Mouse (Mus musculus) hindbrain, embryonic 15.5 days (tissue): ENCODE results near the gene Spata9. TPM values are rescaled to one million over a fixed set of nuclear protein-coding genes. Genes with fewer than 3 reads are reported as not detected.

ENCODE experiments used
- ATAC-seq: fragments of 200-750 bp; cut with Nextera tagmentation; 2 replicates; pipeline ENCODE4 v1.8.0; 2017; ENCODE audit warnings: low read depth, moderate number of reproducible peaks, moderate TSS enrichment; ENCODE audit not compliant: low FRiP score
- H3K27ac ChIP-seq: fragments of 300-500 bp; sonication (generic); replicated peaks from 2 replicates; pipeline ENCODE4 v1.5.1; 2015; ENCODE audit warnings: mild to moderate bottlenecking, inconsistent platforms
- H3K27me3 ChIP-seq: fragments of 300-500 bp; sonication (generic); 2 replicates; pipeline ENCODE4 v1.6.1; 2015; ENCODE audit warnings: control low read depth, inconsistent platforms
- H3K36me3 ChIP-seq: fragments of 300-500 bp; sonication (generic); 2 replicates; pipeline ENCODE4 v1.6.1; 2015; ENCODE audit warnings: control low read depth, inconsistent platforms
- H3K4me1 ChIP-seq: fragments of 300-500 bp; sonication (generic); replicated peaks from 2 replicates; pipeline ENCODE4 v1.6.1; 2015; ENCODE audit warnings: control low read depth, inconsistent platforms
- H3K4me2 ChIP-seq: fragments of 300-500 bp; sonication (generic); 2 replicates; pipeline ENCODE4 v1.6.1; 2015; ENCODE audit warnings: moderate library complexity, mild to moderate bottlenecking, inconsistent platforms
- H3K4me3 ChIP-seq: fragments of 300-500 bp; sonication (generic); 2 replicates; pipeline ENCODE4 v1.5.1; 2015; ENCODE audit warnings: mild to moderate bottlenecking, inconsistent platforms
- H3K9ac ChIP-seq: fragments of 300-500 bp; sonication (generic); 2 replicates; pipeline ENCODE4 v1.6.1; 2015; ENCODE audit warnings: inconsistent platforms
- H3K9me3 ChIP-seq: fragments of 300-500 bp; sonication (generic); 2 replicates; pipeline ENCODE4 v1.6.1; 2016; ENCODE audit warnings: control low read depth, inconsistent platforms
- WGBS: fragments of 180-500 bp; shearing (Covaris S2); methylation state at CpG from one replicate; pipeline ENCODE4 v1.1.7; 2015; 5-methylcytosine and 5-hydroxymethylcytosine counted together
- polyA plus RNA-seq: library from polyadenylated mRNA; unstranded; fragments of >200 nt; fragmentation: Nextera tagmentation; extraction: Ambion mirVana; gene quantifications from 2 replicates; pipeline ENCODE4 v1.2.1, GENCODE M21; 2015

Spata9 gene
- polyA plus RNA-seq, 1 experiment from 2014 or later, result 2.6 TPM

DNA sequence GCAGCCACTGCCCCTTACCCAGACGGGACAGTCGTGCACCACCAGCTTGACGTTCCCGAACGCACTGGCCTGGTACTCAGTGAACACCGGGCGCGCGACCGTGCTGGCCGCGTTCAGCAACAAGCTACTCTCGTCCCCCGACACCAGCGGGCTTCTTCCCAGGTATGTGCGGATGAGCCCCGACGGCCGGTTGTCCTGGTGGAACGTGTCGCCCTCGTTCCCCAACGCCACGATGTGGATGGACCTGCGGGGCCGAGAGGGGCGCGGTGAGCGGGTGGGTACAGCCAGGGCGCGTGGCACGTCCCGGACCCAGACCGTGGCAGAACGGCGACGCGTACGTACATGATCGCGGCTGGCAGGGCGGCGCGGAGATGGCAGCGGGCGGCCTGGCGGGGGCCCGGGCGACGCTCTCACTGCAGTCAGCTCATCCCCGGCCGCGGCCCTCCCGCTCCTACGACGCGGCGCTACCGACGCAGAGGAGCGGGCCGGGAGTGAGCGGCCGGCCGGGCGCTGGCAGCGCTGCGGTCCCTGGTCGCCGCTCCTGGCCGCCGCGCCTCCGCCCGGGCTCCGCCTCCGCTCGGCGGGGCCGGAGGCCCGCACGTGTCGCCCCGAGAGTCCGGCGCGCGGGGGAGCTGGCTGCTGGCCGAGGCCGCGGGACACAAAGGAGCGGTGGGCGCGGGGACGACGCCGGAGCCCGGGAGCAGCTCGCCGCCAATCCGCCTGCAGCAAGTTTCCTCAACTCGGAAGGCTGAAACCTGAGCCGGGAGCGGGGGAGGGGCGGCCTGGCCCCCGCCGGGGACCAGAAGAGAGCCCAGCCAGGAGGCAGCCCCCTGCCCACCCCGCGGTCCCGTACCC lies 23.5 kb upstream of the Spata9 start, which contains the start of gene Rhobtb3:
TSS of gene Rhobtb3 (minus strand) at position 737 of the 855 bp plus-strand sequence.
- H3K4me3 ChIP-seq, result peak within 1 kb of the TSS; percentile 67
- H3K36me3 ChIP-seq, result peaks cover 7% of the 10 kb centered on the region; the same call in 1 of the 2 replicates
- peak within 1 kb of the TSS; percentile 84 for H3K9ac ChIP-seq
- H3K9me3 ChIP-seq, result no peaks in the 10 kb centered on the region
- under 1% methylated on average over 104 of the region's 110 CpGs for WGBS
- H3K4me1 ChIP-seq, result peaks cover 25% of the 10 kb centered on the region
- ATAC-seq, result peak; percentile 92
- no peaks in the 10 kb centered on the region for H3K27me3 ChIP-seq
- peak within 1 kb of the TSS; percentile 99 for H3K27ac ChIP-seq
- H3K4me2 ChIP-seq, result peak within 1 kb of the TSS; percentile 67

DNA sequence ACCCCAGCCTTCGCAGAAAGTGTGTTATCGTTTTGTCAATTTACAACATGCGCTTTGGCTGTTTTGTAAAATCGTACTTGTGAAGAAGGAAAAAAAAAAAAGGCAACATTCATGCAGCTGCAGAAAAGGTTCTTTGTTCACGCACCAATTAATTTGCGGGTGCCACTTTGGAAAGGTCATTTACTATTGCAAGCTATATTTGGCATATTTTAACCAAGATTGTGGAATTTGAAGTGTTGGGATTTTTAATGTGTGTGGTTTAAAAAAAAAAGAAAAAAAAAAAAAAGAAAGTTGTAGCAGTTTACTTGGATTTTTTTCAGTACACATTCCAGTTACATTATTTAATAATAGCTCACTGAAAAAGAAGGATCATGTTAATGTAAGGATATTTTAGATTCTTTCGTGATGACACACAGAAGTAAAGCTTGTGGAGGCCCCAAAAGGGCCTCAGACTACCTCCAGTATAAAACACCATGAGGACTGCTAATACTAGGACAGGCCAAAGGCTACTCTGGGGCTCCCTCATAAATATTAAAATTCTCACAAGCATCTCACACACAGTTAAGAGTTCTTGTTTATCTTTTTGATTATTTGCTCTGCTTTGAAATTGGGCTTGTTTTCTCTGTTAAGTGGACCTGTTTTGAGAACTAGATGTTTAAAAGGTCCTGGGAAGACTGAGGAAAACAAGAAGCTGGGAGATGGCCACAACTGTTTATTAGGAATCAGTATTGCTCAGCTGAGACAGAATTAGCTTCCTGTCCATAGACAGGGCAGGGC lies 22.7 kb upstream of the Spata9 start:
- Histone ChIP-seq H3K27me3 (no peaks in the 10 kb centered on the region), H3K36me3 (no peaks in the 10 kb centered on the region), H3K9ac (peak overlapping the region; percentile 84), H3K4me1 (peaks cover 25% of the 10 kb centered on the region), H3K27ac (peak overlapping the region; percentile 99), H3K4me2 (peak overlapping the region; percentile 67), H3K4me3 (peak overlapping the region; percentile 67), H3K9me3 (no peaks in the 10 kb centered on the region)
- 1% methylated on average over 7 of the region's 7 CpGs for WGBS
- ATAC-seq, result no peak

DNA sequence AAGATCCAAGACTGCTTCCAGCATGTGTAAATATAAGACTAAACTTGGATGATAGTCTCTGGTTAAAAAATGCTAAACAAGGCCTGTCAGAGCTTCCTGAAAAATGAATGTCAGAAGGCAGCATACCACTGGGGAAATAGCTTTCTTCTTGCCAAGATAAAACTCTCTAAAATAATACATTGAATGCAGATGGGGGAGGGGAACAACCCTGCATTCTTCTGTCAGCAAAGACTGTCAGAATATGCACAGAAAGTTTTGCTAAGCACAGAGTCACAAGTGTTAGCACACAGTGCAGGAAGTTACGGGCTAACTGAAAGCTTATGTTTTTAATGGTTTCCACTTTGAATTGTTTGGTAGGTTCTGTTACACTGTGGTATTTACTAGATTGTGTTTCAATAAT lies 16.7 kb upstream of the Spata9 start:
- WGBS, result 68% methylated on average over 1 of the region's 1 CpGs
- H3K4me2 ChIP-seq, result no peak overlapping the region
- no peaks in the 10 kb centered on the region for H3K9me3 ChIP-seq
- H3K9ac ChIP-seq, result no peak overlapping the region
- ATAC-seq, result no peak
- no peak overlapping the region for H3K27ac ChIP-seq
- no peak overlapping the region for H3K4me3 ChIP-seq
- no peaks in the 10 kb centered on the region for H3K4me1 ChIP-seq
- no peaks in the 10 kb centered on the region for H3K27me3 ChIP-seq
- no peaks in the 10 kb centered on the region for H3K36me3 ChIP-seq

DNA sequence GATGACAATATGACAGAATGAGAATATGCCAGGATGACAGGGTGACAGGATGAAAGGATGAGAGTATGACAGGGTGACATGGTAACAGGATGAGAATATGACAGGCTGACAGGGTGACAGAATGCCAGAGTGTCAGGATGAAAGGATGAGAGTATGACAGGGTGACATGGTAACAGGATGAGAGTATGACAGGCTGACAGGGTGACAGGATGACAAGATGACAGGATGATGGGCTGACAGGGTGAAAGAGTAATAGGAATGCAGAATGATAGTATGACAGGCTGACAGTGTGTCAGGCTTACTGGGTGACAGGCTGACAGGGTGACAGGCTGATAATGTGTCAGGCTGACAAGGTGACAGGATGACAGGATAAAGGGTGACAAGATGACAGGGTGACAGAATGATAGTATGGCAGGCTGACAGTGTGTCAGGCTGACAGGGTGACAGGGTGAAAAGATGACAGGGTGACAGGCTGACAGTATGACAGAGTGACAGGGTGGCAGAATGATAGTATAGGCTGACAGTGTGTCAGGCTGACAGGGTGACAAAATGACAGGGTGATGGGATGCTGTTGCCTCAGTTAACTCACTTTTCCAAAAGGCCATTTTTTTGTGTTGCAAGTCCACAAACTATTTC lies 11.5 kb upstream of the Spata9 start:
- Histone ChIP-seq H3K9me3 (no peaks in the 10 kb centered on the region), H3K4me2 (no peak overlapping the region), H3K4me1 (no peaks in the 10 kb centered on the region), H3K27ac (no peak overlapping the region), H3K4me3 (no peak overlapping the region), H3K27me3 (no peaks in the 10 kb centered on the region), H3K36me3 (no peaks in the 10 kb centered on the region), H3K9ac (no peak overlapping the region)
- no peak for ATAC-seq

DNA sequence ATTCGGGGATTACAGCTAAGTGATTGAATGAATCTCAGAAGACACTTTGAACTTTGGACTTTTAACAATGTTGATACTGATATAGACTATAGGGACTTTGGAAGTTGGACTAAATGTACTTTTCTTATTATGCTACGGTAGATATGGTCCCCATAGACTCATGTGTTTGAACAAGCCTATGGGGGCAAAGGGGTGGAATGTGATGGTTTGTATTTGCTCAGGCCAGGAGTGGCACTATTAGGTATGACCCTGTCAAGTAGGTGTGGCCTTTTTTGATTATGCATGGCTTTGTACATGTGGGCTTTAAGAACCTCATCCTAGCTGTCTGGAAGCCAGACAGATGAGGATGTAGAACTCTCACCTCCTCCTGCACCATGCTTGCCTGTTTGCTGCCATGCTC lies 7.5 kb downstream of the Spata9 start:
- H3K27me3 ChIP-seq, result no peaks in the 10 kb centered on the region
- H3K4me1 ChIP-seq, result no peaks in the 10 kb centered on the region
- no peak overlapping the region for H3K4me3 ChIP-seq
- H3K9me3 ChIP-seq, result no peaks in the 10 kb centered on the region
- H3K27ac ChIP-seq, result no peak overlapping the region
- no peak overlapping the region for H3K9ac ChIP-seq
- no peak overlapping the region for H3K4me2 ChIP-seq
- no peak for ATAC-seq
- WGBS, result 90% methylated on average over 2 of the region's 2 CpGs
- H3K36me3 ChIP-seq, result no peaks in the 10 kb centered on the region

DNA sequence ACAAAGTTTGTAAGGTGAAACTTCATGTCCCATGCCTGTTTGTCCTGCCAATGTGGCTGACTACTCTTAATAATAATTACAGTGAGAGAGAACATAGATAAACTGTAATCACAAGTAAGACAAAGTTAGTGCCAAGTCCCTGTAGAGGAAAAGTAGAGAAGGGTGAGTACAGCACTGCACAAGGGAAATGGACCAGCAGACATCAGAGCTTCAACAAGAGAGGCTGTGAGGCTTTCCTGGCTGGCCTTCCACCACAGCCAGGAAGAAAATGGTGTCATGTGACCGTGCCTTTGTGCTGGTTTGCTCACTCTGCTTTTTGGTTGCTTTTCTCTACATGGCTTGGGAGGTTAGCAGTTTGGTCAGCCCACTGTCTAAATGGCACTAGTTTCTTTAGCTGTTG lies 8.7 kb downstream of the Spata9 start:
- ATAC-seq, result 0 out of 2 replicates have a peak, but pooled peaks have one; percentile 45
- H3K27ac ChIP-seq, result no peak overlapping the region
- H3K9ac ChIP-seq, result no peak overlapping the region
- no peaks in the 10 kb centered on the region for H3K9me3 ChIP-seq
- H3K4me2 ChIP-seq, result no peak overlapping the region
- H3K36me3 ChIP-seq, result no peaks in the 10 kb centered on the region
- H3K27me3 ChIP-seq, result no peaks in the 10 kb centered on the region
- WGBS, result 68% methylated on average over 1 of the region's 1 CpGs
- H3K4me3 ChIP-seq, result no peak overlapping the region
- H3K4me1 ChIP-seq, result no peaks in the 10 kb centered on the region

DNA sequence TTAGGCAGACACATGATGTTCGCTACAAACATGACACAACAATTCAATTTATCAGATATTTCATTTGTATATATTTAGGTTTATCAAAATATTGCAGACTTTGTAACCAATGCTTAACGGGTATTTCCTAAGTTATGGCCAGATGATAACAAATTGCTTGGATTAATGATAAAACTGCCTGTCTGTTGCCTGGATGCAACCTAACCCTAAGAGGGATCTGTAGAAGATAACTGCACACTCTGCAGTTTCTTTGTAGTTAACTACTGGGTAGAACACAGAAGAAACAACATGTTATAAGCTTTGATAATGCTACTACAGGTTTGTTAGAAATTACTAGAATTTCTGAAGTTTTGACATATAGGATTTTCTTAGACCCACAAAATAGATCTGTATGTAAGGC lies 9.3 kb downstream of the Spata9 start:
- H3K4me2 ChIP-seq, result no peak overlapping the region
- 94% methylated on average over 2 of the region's 2 CpGs for WGBS
- H3K9ac ChIP-seq, result no peak overlapping the region
- no peak overlapping the region for H3K4me3 ChIP-seq
- no peaks in the 10 kb centered on the region for H3K36me3 ChIP-seq
- ATAC-seq, result no peak
- H3K27me3 ChIP-seq, result no peaks in the 10 kb centered on the region
- H3K27ac ChIP-seq, result no peak overlapping the region
- no peaks in the 10 kb centered on the region for H3K9me3 ChIP-seq
- H3K4me1 ChIP-seq, result no peaks in the 10 kb centered on the region

DNA sequence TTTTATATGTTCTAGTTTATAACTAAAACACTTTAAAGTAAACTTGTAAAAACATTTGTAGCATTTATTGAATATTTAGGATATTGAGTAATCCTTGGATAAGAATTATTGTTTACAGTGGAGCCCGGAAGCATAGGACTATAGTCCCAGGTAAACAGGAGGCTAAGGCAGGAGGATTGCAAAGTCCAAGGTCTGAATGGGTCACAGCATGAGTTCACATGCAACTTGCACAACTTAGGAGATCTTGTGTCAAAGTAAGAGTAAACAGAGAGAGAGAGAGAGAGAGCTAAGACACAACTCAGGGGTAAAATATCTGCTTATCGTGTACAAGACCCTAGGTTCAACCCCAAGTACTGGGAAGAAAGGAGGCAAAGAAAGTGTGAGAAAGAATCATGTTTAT lies 9.7 kb downstream of the Spata9 start:
- Histone ChIP-seq H3K4me2 (no peak overlapping the region), H3K9me3 (no peaks in the 10 kb centered on the region), H3K9ac (no peak overlapping the region), H3K27ac (no peak overlapping the region), H3K4me1 (no peaks in the 10 kb centered on the region), H3K36me3 (no peaks in the 10 kb centered on the region), H3K4me3 (no peak overlapping the region), H3K27me3 (no peaks in the 10 kb centered on the region)
- WGBS, result 93% methylated on average over 2 of the region's 2 CpGs
- no peak for ATAC-seq

DNA sequence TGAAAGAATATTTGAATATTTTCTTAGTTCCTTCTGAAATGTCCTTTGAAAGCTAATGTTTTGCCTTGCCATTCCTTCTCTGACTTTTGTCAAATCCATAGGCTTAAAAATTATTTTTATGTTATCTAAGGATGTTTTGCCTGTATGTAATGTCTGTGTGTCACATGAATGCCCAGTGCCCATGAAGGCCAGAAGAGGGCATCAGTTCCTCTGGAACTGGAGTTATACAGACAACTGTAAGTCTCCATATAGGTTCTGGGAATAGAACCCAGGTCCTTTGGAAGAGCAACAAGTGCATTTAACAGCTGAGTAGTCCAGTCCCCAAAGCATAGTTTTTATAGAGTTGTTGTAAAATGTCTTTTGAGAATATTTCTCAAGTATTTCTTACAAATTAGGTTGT lies 15.0 kb downstream of the Spata9 start:
- no peak overlapping the region for H3K4me2 ChIP-seq
- H3K9ac ChIP-seq, result no peak overlapping the region
- no peaks in the 10 kb centered on the region for H3K27me3 ChIP-seq
- H3K9me3 ChIP-seq, result no peaks in the 10 kb centered on the region
- no peaks in the 10 kb centered on the region for H3K4me1 ChIP-seq
- ATAC-seq, result no peak
- no peak overlapping the region for H3K27ac ChIP-seq
- no peak overlapping the region for H3K4me3 ChIP-seq
- no peaks in the 10 kb centered on the region for H3K36me3 ChIP-seq

DNA sequence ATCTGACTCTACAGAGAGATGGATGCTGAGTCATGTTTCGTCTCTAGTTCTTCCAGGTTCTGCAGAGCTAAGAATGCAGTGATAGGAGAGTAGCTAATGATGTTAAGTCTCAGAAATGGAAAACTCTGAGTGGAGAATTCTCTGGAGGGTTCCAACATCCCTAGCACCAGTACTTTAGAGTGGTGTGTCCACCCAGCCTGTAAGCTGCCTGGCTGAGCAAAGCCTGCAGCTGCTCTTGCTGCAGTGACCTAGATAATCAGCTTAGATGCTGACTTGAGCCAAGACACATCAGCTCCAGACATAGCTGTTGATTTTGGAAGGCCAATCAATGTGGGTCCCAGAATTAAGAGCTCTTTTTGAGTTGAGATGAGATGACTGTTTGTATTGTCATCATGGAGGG lies 21.1 kb downstream of the Spata9 start:
- Histone ChIP-seq H3K27ac (no peak overlapping the region), H3K9ac (no peak overlapping the region), H3K36me3 (no peaks in the 10 kb centered on the region), H3K4me2 (no peak overlapping the region), H3K4me1 (no peaks in the 10 kb centered on the region), H3K4me3 (no peak overlapping the region), H3K9me3 (no peaks in the 10 kb centered on the region), H3K27me3 (no peaks in the 10 kb centered on the region)
- ATAC-seq, result no peak
- 94% methylated on average over 1 of the region's 1 CpGs for WGBS

DNA sequence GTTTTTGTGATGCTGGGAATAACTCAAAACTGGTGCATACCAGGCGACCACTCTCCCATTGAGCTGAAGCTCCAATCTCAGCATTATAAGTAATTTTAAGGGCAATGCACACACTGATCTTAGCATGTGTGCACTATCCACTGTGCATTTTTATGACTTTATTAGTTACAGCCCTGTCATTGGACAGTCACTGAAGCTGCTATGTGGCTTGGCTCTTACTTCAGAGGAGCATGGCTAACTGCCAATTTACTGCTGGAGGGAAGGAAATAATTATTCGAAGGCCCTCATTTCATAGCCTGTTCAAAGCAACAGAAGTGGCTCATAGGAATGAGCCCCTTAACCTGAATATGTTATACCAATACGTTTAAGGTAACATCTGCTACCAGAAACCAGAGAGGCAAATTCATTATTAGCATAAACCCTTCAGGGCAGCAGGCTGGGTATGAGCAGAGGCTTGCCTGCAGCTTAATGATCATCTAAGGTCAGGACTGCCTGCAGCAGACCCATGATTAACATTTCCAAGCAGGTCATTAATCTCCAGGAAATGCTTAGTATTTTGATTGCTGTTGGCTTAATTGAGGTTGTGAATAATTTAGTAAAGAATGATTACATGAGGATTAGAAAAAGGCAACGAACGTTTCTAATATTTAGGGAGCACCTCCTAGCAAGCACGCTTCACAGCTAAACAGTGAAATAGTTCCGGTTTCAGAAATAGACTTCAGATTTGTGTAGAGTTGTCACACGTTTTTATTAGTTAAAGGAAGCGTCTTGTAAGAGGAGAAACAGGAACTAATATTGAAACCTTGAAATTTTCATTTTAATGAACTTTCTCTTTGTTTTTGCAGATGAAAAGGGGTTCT lies 25.4 kb downstream of the Spata9 start:
- no peak overlapping the region for H3K9ac ChIP-seq
- H3K4me3 ChIP-seq, result no peak overlapping the region
- 0 out of 2 replicates have a peak, but pooled peaks cover 4% of the 10 kb centered on the region for H3K36me3 ChIP-seq
- H3K4me2 ChIP-seq, result no peak overlapping the region
- no peaks in the 10 kb centered on the region for H3K4me1 ChIP-seq
- H3K9me3 ChIP-seq, result no peaks in the 10 kb centered on the region
- peak overlapping the region; percentile 31; the same call in 1 of the 2 replicates for H3K27ac ChIP-seq
- 24% methylated on average over 9 of the region's 9 CpGs for WGBS
- no peaks in the 10 kb centered on the region for H3K27me3 ChIP-seq
- peak; percentile 93 for ATAC-seq
